In the genomic region with DNA sequence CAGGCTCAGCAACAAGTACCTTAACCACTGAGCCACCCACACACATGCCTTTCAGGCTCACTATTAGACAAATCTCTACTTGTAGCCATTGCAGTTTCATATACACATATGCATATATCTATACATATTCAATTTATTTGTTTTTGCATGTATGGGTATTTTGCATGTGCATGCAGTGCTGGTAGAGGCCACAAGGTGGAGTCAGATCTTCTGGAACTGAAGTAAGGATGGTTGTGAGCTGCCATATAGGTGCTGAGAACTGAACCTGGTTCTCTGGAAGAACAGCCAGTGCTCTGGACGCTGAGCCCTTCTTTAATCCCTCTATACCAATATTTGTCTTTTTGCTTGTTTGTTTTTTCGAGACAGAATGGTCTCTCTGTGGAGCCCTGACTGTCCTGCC, we compare ENCODE assay signal across 19 mouse cellular contexts. TPM values are rescaled to one million over a fixed set of nuclear protein-coding genes. Genes with fewer than 3 reads are reported as not detected.
DNase-seq lines count a peak whose midpoint lies in the region; ATAC-seq and TF ChIP-seq lines count a peak whose summit lies in the region.
"Had no signal": no experiment of that assay in that cellular context is flagged by ENCODE, and none has a peak within 500 bp of the region (broad histone marks: within the 10 kb centered on the region; RNA-seq: fewer than 3 reads in every experiment).

No protein-coding gene starts in this region.

- ATAC-seq in liver, embryonic 14.5 days (ENCODE audit: insufficient read depth): no peak
- ATAC-seq in liver, embryonic 12.5 days: no peak

- H3K4me2 ChIP-seq in liver, embryonic 14.5 days (ENCODE audit: low read depth): no peak overlapping the region
- H3K4me2 ChIP-seq in liver, embryonic 12.5 days: no peak overlapping the region
- H3K4me2 ChIP-seq: forebrain, embryonic 12.5 days; heart, embryonic 12.5 days; liver, embryonic 13.5 days; neural tube, embryonic 15.5 days had no signal

- no peak for TF ChIP-seq EP300 in liver, embryonic 14.5 days (IDR thresholded peaks at IDR 0.05; ENCODE audit: low read depth)

- no peaks in the 10 kb centered on the region for H3K4me1 ChIP-seq in liver, embryonic 14.5 days (replicated peaks; ENCODE audit: control insufficient read depth in 2 of 2, insufficient read depth in 2 of 2, low read length in 1 of 2)
- H3K4me1 ChIP-seq in liver, embryonic 12.5 days: peaks cover 16% of the 10 kb centered on the region; the same call in 1 of the 2 replicates

- peaks cover 20% of the 10 kb centered on the region for H3K36me3 ChIP-seq in liver, embryonic 14.5 days (replicated peaks; ENCODE audit: control insufficient read depth, insufficient read depth, low read depth)
- peaks cover 84% of the 10 kb centered on the region for H3K36me3 ChIP-seq in liver, embryonic 12.5 days

- no peak overlapping the region for H3K27ac ChIP-seq in gastrocnemius, adult 2 months
- no peak overlapping the region for H3K27ac ChIP-seq in liver, embryonic 14.5 days
- no peak overlapping the region for H3K27ac ChIP-seq in liver, embryonic 12.5 days
- H3K27ac ChIP-seq: forebrain, embryonic 12.5 days; hindbrain, embryonic 10.5 days; liver, embryonic 13.5 days; neural tube, embryonic 15.5 days had no signal

- H3K9ac ChIP-seq in liver, embryonic 14.5 days (replicated peaks): no peak overlapping the region
- H3K9ac ChIP-seq in liver, embryonic 12.5 days: no peak overlapping the region
- H3K9ac ChIP-seq: forebrain, embryonic 12.5 days; heart, embryonic 12.5 days; liver, embryonic 13.5 days; neural tube, embryonic 15.5 days had no signal

- no peak overlapping the region for H3K4me3 ChIP-seq in gastrocnemius, adult 2 months
- no peak overlapping the region for H3K4me3 ChIP-seq in liver, embryonic 14.5 days (ENCODE audit: insufficient read depth in 1 of 2, low read depth in 2 of 2, low read length in 2 of 2)
- no peak overlapping the region for H3K4me3 ChIP-seq in liver, embryonic 12.5 days
- H3K4me3 ChIP-seq: forebrain, embryonic 12.5 days; heart, embryonic 12.5 days; hindbrain, embryonic 10.5 days; liver, embryonic 13.5 days; neural tube, embryonic 15.5 days had no signal

- no peaks in the 10 kb centered on the region for H3K27me3 ChIP-seq in liver, embryonic 14.5 days (ENCODE audit: control insufficient read depth, insufficient read depth, low read length)
- H3K27me3 ChIP-seq in liver, embryonic 12.5 days (replicated peaks): no peaks in the 10 kb centered on the region
- H3K27me3 ChIP-seq: forebrain, embryonic 12.5 days; heart, embryonic 12.5 days; liver, embryonic 13.5 days; neural tube, embryonic 15.5 days had no signal

- TF ChIP-seq CTCF in gastrocnemius, adult 2 months (IDR thresholded peaks at IDR 0.05): peak; percentile 43
- TF ChIP-seq CTCF in liver, embryonic 14.5 days (IDR thresholded peaks at IDR 0.05; ENCODE audit: low read depth): peak; percentile 58

- DNase-seq in gastrocnemius, adult 2 months: no peak
- DNase-seq in gastrocnemius, postnatal 4 days (ENCODE audit: low spot score in 2 of 2): no peak
- DNase-seq in liver, embryonic 14.5 days (ENCODE audit: low read depth in 3 of 3, low spot score in 3 of 3): no peak
- DNase-seq in A20 (ENCODE audit: low read depth, low spot score): peak; percentile 23
- DNase-seq in ZHBTc4 (ENCODE audit: low read depth, low spot score): peak; percentile 40
- DNase-seq in urinary bladder, postnatal 25 days (ENCODE audit: low spot score): no peak
- DNase-seq in left cerebral cortex, postnatal 14 days (ENCODE audit: low spot score in 2 of 2): no peak
- DNase-seq: adrenal gland, postnatal 10 days; cerebellum, postnatal 36 days; kidney, adult 8-10 months; liver, embryonic 13.5 days; thymus, adult 18-20 months had no signal

- peaks cover 5% of the 10 kb centered on the region for H3K9me3 ChIP-seq in liver, embryonic 14.5 days (ENCODE audit: control insufficient read depth, low read length)
- H3K9me3 ChIP-seq in liver, embryonic 12.5 days (replicated peaks): peaks cover 8% of the 10 kb centered on the region
- H3K9me3 ChIP-seq: forebrain, embryonic 12.5 days; neural tube, embryonic 15.5 days had no signal

- intact Hi-C loops in gastrocnemius, adult 2 months (cut with DNase I): loop anchor here (5.0 to 10.0 kb wide), 2 partner anchors 57 to 230 kb away; no protein-coding TSS in a partner anchor
- intact Hi-C loops in left cerebral cortex, postnatal 14 days (cut with DNase I): loop anchor here (5.0 to 10.0 kb wide), 3 partner anchors 47 to 200 kb away; partner anchors contain the start of gene AI413582

- 70% methylated on average over 2 of the region's 2 CpGs for WGBS in liver, embryonic 14.5 days (ENCODE audit: insufficient replicate concordance)
- WGBS in liver, embryonic 12.5 days (ENCODE audit: insufficient replicate concordance): 80% methylated on average over 2 of the region's 2 CpGs

RNA-seq across cellular contexts. Expression of gene Spdef, which starts 35.7 kb away (rescaled TPM):
- not detected for total RNA-seq in gastrocnemius, adult 2 months (2021)
- total RNA-seq in gastrocnemius, postnatal 4 days (2021): under 1 TPM; 0.65 to 0.96 TPM
- not detected in 2 replicates for polyA plus RNA-seq in liver, embryonic 14.5 days (2012; rRNA removed)
- polyA plus RNA-seq in liver, embryonic 14.5 days (2014; fragmentation: Nextera tagmentation; extraction: Ambion mirVana): not detected in 2 replicates
- not detected in 2 replicates for polyA plus RNA-seq in liver, embryonic 12.5 days (2016; fragmentation: Nextera tagmentation; extraction: Ambion mirVana)
- under 1 TPM; 0.42 to 0.57 TPM for total RNA-seq in left cerebral cortex, postnatal 14 days (2021)
- total RNA-seq: adrenal gland, postnatal 10 days; gastrocnemius, adult 8-10 months; monocyte, adult 5-6 weeks had no signal
- polyA plus RNA-seq: liver, embryonic 13.5 days had no signal

RNA-seq across cellular contexts. Expression of gene D17Wsu92e, which starts 56.0 kb away (rescaled TPM):
- 100 to 1,000 TPM; 182 to 201 TPM for total RNA-seq in gastrocnemius, adult 2 months (2021)
- total RNA-seq in gastrocnemius, postnatal 4 days (2021): 10 to 100 TPM; 69.7 to 74.0 TPM
- polyA plus RNA-seq in liver, embryonic 14.5 days (2012; rRNA removed): 20.6 and 24.2 TPM in 2 replicates
- 10.7 and 14.1 TPM in 2 replicates for polyA plus RNA-seq in liver, embryonic 14.5 days (2014; fragmentation: Nextera tagmentation; extraction: Ambion mirVana)
- polyA plus RNA-seq in liver, embryonic 12.5 days (2016; fragmentation: Nextera tagmentation; extraction: Ambion mirVana): 17.1 and 19.5 TPM in 2 replicates
- total RNA-seq in left cerebral cortex, postnatal 14 days (2021): 100 to 1,000 TPM; 136 to 137 TPM

Comparison
In these comparisons a context has a peak if more than half of its experiments do, and no peak if none do; other contexts are left out.
1. DNase-seq: peak in A20 (single experiment) and ZHBTc4 (single experiment); none in gastrocnemius, adult 2 months (single experiment), gastrocnemius, postnatal 4 days (0 of 2), liver, embryonic 14.5 days (0 of 3), urinary bladder, postnatal 25 days (single experiment) and left cerebral cortex, postnatal 14 days (0 of 2).